Mouse (Mus musculus): ENCODE results near the gene Fabp2. TPM values are rescaled to one million over a fixed set of nuclear protein-coding genes. Genes with fewer than 3 reads are reported as not detected.
A peak's percentile ranks its signal among the peaks of the same experiment; 100 is the strongest.

Fabp2 gene
- total RNA-seq (2017): not detected in 2 replicates

- ATAC-seq (replicated peaks in 1 of 2; ENCODE audit: insufficient read depth in 1 of 2, low FRiP score in 2 of 2, low TSS enrichment in 1 of 2, low read depth in 1 of 2, poor library complexity in 2 of 2, severe bottlenecking in 2 of 2): no peak
These were observed at the start of gene Fabp2 for GRCm38 (mm10) chr3:122894772-122895171. Fabp2 (plus strand) TSS chr3:122895072.

GRCm38 (mm10) chr3:122848410-122849034, 46.4 kb upstream of the Fabp2 start:
- ATAC-seq (replicated peaks in 1 of 2; ENCODE audit: insufficient read depth in 1 of 2, low FRiP score in 2 of 2, low TSS enrichment in 1 of 2, low read depth in 1 of 2, poor library complexity in 2 of 2, severe bottlenecking in 2 of 2): no peak

GRCm38 (mm10) chr3:122855149-122855548, 39.7 kb upstream of the Fabp2 start:
- ATAC-seq (replicated peaks in 1 of 2; ENCODE audit: insufficient read depth in 1 of 2, low FRiP score in 2 of 2, low TSS enrichment in 1 of 2, low read depth in 1 of 2, poor library complexity in 2 of 2, severe bottlenecking in 2 of 2): no peak

- no peak for ATAC-seq (replicated peaks in 1 of 2; ENCODE audit: insufficient read depth in 1 of 2, low FRiP score in 2 of 2, low TSS enrichment in 1 of 2, low read depth in 1 of 2, poor library complexity in 2 of 2, severe bottlenecking in 2 of 2)
These were observed 35.0 kb upstream of the Fabp2 start for GRCm38 (mm10) chr3:122859829-122860228.

GRCm38 (mm10) chr3:122860573-122861498, 34.0 kb upstream of the Fabp2 start:
- ATAC-seq (replicated peaks in 1 of 2; ENCODE audit: insufficient read depth in 1 of 2, low FRiP score in 2 of 2, low TSS enrichment in 1 of 2, low read depth in 1 of 2, poor library complexity in 2 of 2, severe bottlenecking in 2 of 2): no peak

GRCm38 (mm10) chr3:122865092-122865491, 29.8 kb upstream of the Fabp2 start:
- no peak for ATAC-seq (replicated peaks in 1 of 2; ENCODE audit: insufficient read depth in 1 of 2, low FRiP score in 2 of 2, low TSS enrichment in 1 of 2, low read depth in 1 of 2, poor library complexity in 2 of 2, severe bottlenecking in 2 of 2)

- no peak for ATAC-seq (replicated peaks in 1 of 2; ENCODE audit: insufficient read depth in 1 of 2, low FRiP score in 2 of 2, low TSS enrichment in 1 of 2, low read depth in 1 of 2, poor library complexity in 2 of 2, severe bottlenecking in 2 of 2)
These were observed 26.6 kb upstream of the Fabp2 start for GRCm38 (mm10) chr3:122868270-122868669.

GRCm38 (mm10) chr3:122871596-122871995, 23.3 kb upstream of the Fabp2 start:
- ATAC-seq (replicated peaks in 1 of 2; ENCODE audit: insufficient read depth in 1 of 2, low FRiP score in 2 of 2, low TSS enrichment in 1 of 2, low read depth in 1 of 2, poor library complexity in 2 of 2, severe bottlenecking in 2 of 2): no peak

GRCm38 (mm10) chr3:122876870-122877269, 18.0 kb upstream of the Fabp2 start:
- no peak for ATAC-seq (replicated peaks in 1 of 2; ENCODE audit: insufficient read depth in 1 of 2, low FRiP score in 2 of 2, low TSS enrichment in 1 of 2, low read depth in 1 of 2, poor library complexity in 2 of 2, severe bottlenecking in 2 of 2)

GRCm38 (mm10) chr3:122877543-122877942, 17.3 kb upstream of the Fabp2 start:
- ATAC-seq (replicated peaks in 1 of 2; ENCODE audit: insufficient read depth in 1 of 2, low FRiP score in 2 of 2, low TSS enrichment in 1 of 2, low read depth in 1 of 2, poor library complexity in 2 of 2, severe bottlenecking in 2 of 2): no peak

- ATAC-seq (replicated peaks in 1 of 2; ENCODE audit: insufficient read depth in 1 of 2, low FRiP score in 2 of 2, low TSS enrichment in 1 of 2, low read depth in 1 of 2, poor library complexity in 2 of 2, severe bottlenecking in 2 of 2): no peak
These were observed 16.1 kb upstream of the Fabp2 start for GRCm38 (mm10) chr3:122878705-122879315.

GRCm38 (mm10) chr3:122887505-122888301, 7.2 kb upstream of the Fabp2 start:
- no peak for ATAC-seq (replicated peaks in 1 of 2; ENCODE audit: insufficient read depth in 1 of 2, low FRiP score in 2 of 2, low TSS enrichment in 1 of 2, low read depth in 1 of 2, poor library complexity in 2 of 2, severe bottlenecking in 2 of 2)

- ATAC-seq (replicated peaks in 1 of 2; ENCODE audit: insufficient read depth in 1 of 2, low FRiP score in 2 of 2, low TSS enrichment in 1 of 2, low read depth in 1 of 2, poor library complexity in 2 of 2, severe bottlenecking in 2 of 2): peak; percentile 45 to 69; a peak in 3 of 4 replicates
These were observed 6.5 kb upstream of the Fabp2 start for GRCm38 (mm10) chr3:122888371-122888819.

GRCm38 (mm10) chr3:122895189-122895731, 388 bp downstream of the Fabp2 start:
- no peak for ATAC-seq (replicated peaks in 1 of 2; ENCODE audit: insufficient read depth in 1 of 2, low FRiP score in 2 of 2, low TSS enrichment in 1 of 2, low read depth in 1 of 2, poor library complexity in 2 of 2, severe bottlenecking in 2 of 2)

GRCm38 (mm10) chr3:122898254-122898653, 3.4 kb downstream of the Fabp2 start:
- no peak for ATAC-seq (replicated peaks in 1 of 2; ENCODE audit: insufficient read depth in 1 of 2, low FRiP score in 2 of 2, low TSS enrichment in 1 of 2, low read depth in 1 of 2, poor library complexity in 2 of 2, severe bottlenecking in 2 of 2)

- peak; percentile 53 to 73; a peak in 3 of 4 replicates for ATAC-seq (replicated peaks in 1 of 2; ENCODE audit: insufficient read depth in 1 of 2, low FRiP score in 2 of 2, low TSS enrichment in 1 of 2, low read depth in 1 of 2, poor library complexity in 2 of 2, severe bottlenecking in 2 of 2)
These were observed 9.0 kb downstream of the Fabp2 start for GRCm38 (mm10) chr3:122903746-122904433.

Measured in hematopoietic stem cell, adult 5-6 weeks (primary cell).